Mouse (Mus musculus) regulatory T cell (primary cell): ENCODE measurements around the gene Pitpnc1.

Source experiments
- in situ Hi-C: fragments of 300-600 bp; cut with MboI, MseI; formaldehyde crosslinking; loops from one replicate; pipeline ENCODE4 v1.15.1; 2025; ENCODE audit warnings: high pct_unique_total_duplicates

Pitpnc1 gene

DNA sequence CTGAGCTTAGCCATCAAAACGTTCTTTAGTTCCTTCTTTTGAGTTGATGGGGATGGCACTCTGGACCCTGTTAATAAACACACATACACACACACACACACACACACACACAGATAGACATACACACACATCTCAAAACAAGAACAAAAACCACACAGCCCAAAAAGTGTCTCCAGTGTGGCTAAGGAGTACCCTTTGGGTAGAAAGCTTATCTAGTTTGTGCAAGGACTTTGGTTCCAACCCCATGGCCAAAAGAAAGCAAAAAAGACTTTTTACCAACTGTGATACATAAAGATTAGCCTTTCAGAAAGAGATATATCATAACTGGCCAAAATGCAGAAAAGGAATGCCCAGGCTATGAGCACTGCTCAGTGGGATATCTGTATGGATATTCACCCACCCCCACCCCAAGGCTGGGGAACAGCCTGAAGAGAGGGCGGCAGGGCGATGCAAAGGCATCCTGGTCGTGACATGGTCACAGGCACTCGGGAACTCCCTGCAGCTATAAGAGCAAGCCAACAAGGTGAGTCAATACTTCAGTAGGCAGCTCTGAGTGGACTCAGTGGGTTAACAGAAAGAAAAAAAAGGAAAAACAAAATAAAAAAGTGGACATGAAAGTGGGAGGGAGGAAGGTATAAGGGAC lies 60.3 kb downstream of the Pitpnc1 start:
- in situ Hi-C loops, result no loop called here

DNA sequence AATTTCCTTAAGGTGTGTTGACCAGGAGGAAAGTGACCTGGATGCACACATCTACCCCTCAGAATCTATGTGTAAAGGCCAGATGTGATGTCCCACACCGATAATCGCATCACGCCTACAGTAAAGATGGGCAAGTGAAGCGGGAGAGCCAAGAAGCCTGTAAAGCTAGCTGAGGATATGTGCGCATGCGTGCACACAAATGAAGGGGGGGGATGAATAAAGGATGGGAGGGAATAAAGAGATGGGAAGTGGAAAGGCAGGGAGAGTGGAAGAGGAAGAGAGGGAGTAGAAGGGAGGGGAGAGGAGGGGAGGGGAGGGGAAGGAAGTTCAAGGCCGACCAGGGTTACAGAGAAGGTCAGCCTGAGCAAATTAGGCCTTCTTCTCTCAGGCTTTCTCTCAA lies 61.6 kb downstream of the Pitpnc1 start:
- in situ Hi-C loops, result no loop called here

DNA sequence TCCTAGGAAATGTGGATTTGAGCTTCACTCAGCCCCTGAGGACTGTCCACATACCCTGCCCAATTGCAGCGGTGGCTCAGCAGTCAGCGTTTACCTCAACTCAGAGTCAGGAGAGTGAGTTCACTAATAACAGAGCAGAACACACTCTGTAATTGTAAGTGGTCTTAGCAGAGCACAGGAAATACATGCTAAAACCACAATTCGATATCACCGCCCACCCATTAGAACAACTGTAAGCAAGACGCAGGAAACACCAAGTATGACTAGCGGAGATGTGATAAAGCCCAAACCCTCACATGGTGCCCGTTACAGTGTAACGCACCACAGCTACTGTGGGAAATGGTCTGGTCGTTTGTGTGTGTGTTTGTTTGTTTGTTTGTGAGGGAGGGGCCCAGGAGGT lies 62.8 kb downstream of the Pitpnc1 start:
- in situ Hi-C loops, result no loop called here

DNA sequence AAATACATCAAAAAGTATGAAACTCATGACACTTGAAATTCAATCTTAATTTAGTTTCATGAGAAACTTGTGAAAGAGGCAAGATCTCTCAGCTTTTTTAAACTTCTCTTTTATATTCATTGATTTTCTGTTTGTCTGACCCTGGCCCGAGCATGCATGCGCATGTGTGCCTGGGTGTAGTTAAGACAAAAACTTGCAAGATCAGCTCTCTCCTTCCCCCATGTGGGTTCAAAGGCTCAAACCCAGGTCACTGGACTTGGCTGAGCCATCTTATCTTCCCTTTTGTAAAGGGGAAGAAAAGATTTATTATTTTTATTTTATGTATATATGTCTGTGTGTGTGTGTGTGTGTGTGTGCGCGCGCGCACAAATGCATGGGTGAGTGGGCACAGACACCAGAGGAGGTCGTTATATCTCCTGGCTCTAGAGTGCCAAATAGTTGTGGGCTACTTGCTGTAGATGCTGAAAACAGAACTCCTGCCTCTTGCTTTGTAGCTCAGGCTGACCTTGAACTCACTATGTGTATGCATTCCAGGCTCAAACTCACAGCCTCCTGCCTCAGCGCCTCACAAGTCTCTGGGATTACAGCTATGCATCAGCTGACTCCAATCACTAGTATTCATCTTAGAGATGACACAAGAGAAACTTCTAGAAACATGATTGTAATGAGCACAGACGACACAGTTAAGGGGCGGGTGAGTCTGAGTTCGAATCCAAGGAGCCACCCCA lies 64.7 kb downstream of the Pitpnc1 start:
- in situ Hi-C loops, result no loop called here

DNA sequence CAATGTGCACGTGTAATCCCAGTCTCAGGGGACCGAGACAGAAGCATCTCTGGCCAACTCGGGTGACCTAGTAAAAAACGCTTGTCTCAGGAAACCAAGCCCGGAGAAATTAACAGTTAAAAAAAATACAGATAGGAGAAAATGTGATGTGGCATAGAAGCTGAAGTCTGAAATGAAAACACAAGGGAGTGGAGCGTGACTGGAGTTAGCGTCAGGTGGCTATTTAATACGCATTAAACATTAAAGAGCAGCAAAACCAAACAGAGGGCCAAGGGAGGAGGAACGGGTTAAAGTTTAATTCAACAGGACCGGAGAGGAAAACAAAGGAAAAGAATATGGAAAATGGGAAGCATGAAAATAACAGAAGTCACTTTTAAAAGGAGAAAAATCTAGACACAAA lies 67.2 kb downstream of the Pitpnc1 start:
- in situ Hi-C loops, result no loop called here

DNA sequence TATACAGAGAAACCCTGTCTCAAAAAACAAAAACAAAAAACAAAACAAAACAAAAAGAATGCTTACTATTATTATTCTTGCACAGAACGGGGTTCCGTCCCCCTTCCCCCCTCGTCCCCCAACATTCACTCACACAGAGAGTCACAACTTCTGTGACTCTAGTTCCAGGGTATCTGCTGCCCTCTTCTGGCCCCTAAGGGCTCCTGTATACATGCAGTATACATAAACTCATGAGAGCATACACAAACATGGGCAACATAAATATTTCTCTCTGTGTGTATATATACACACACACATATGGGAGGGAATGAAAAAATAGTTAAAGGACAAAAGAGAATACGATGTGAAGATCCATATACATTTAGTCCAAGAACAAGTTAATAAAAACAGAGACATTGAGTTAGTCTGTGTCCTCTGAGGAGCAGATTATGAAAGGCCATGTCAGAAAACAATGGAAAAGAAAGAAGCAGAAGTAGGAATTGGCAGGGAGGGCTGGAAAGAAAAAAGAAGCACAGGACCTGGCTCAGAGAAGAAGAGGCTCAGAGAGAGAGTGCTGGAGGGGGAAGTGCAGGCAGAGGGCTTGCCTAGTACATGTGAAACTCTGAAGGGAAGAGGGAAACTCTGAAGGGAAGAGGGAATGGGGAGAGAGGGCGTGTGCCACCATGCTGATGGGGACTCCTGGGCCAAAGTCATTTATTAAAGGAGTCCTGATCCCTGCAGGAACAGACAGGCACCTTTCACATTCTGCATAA lies 68.5 kb downstream of the Pitpnc1 start:
- in situ Hi-C loops, result no loop called here

DNA sequence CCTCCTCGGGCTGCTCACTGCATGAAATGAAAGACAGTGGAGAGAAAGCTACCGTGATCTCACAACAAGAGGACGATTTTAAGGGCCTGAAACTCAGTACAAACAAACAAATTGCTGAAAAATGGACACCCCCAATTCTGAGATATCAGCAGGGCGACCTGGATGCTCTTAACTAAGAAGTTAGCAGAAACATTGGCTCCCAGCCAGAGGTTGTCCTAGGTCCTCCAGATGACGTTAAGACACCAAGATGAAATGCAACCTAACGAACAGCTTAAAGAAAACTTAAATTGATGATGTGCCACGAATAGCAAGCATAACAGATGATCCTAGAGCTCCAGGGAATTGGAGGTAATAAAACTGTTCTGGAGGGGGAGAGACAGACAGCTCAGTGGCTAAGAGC lies 69.7 kb downstream of the Pitpnc1 start:
- in situ Hi-C loops, result no loop called here

DNA sequence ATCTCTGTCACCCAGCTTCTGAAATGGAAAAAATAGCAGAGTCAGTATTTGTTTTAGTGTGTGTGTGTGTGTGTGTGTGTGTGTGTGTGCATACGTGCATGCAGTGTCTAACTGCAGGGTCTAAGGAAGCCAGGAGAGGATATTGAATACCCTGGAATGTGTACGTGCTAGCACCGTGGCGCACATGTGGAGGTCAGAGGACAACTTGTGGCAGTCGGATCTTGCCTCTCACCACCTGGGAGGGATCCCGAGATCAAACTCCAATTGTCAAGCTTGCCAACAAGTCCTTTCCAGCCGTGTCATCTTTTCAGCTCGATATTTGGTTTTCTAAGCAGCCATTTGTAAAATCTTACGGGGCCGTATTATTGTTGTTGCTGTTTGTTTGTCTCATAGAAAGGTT lies 70.5 kb downstream of the Pitpnc1 start:
- in situ Hi-C loops, result no loop called here

DNA sequence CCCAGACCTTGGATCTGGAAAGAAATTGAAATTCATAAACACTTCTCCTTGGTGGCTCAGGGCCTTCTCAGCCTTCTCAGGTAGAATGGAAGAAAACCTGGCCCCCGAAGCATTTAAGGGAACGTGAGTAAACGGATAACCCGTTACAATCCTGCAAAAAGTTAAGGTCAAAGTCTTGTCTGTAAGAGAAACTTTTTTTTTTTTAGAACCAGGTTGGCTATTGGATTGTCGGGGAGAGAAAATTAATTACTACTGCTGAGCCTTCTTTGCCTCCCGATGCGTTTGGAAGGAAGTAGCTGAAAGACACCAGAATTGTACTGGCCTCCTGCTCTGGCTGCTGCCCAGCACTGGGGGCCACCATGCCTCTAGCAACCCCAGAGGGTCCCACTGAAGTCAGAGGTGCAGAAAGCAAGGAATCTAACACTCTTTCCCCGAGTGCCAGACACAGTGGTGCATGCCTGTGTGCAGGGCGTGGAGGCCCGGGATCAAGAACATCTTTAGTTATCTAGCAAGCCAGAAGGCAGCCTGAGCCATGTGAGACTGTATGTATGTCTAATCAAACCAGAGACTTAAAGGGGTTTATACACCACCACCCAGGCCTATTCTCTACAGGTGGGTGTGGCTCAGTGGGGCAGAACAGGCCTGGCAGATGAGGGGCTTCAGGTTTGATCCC lies 73.0 kb downstream of the Pitpnc1 start:
- in situ Hi-C loops, result no loop called here

DNA sequence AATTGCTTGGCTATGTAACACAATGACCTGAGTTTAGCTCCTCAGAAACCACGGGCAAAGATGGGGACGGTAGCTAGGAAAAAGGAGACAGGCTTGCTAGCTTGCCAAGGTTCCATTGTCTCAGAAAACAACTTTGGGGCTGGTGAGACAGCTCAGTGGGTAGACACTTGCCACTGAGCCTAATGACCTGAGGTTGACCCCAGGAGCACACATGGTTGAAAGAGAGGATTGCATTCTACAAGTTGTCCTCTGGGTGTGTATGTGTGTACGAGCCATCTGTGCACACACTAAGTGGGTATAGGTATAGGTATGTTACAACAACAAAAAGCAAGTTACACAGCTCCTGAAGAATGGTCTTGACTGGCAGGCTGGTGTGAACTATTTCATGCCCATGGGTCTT lies 76.3 kb downstream of the Pitpnc1 start:
- in situ Hi-C loops, result loop anchor here (5.0 kb wide), 1 partner anchor 78 kb away; the partner anchor contains the start of gene Pitpnc1

DNA sequence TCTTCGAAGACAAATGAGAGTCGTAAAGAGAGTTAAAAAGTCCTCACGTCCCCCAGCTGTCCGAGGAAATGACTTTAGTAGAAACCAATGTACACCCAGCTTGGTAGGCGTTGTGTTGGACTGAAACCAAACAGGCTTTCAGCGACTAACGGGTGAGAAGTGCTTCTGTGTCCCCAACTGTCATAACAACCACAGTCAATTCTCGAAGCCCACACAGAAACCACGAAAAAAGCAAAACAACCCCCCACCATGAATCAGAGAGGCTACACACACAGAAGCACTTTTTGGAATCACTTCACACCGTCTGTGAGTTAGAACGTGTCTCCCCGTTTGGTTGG lies 76.7 kb downstream of the Pitpnc1 start:
- in situ Hi-C loops, result loop anchor here (5.0 kb wide), 1 partner anchor 79 kb away; the partner anchor contains the start of gene Pitpnc1

DNA sequence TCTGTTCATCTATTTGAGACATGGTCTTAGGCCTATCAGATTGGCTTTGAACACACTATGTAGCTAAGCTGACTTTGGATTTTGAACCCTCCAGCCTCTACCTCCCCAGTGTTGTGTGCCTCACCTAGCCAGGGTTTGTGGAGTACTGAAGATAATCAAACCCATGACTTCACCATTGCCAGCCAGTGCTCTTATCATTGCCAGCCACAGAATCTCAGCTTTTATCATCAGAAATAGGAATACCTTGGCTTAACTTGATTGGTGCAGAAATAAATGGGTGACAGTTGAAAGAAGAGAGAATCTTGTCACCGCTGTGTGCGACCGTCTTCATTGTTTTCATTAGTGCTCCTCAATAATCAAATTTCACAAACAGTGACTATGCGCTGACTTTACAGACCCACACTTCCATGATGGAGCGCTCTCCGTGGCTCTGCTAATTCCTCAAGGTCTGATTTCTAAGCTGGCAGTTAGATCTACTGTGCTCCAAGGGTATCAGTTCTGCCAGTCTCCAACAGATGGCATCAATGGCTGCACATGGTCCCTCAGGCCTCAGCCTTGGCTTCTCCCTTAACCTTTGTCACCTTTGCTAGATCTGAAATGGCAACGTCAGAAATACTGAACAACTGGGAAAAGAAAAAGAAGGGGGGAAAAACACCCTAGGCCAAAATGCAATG lies 77.2 kb downstream of the Pitpnc1 start:
- in situ Hi-C loops, result loop anchor here (5.0 kb wide), 1 partner anchor 79 kb away; the partner anchor contains the start of gene Pitpnc1

DNA sequence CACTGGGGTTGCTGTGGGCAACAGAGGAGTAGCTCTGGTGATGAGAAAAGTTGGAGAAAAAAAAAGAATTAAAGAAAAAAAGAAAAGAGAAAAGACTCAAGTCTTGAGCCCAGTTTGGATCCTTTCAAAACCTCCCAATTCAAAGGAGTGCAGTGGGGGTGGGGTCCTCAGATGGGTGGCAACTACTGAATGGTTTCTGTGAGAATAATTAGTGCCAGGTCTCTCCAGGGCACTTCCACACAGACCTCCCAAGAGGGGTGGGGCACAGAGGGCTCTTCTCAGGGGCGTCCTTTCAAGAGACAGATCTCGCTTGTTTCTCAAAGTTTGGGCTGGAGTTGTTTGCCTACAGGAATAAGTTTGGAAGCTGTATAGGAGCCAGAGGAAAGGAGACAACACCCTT lies 80.0 kb downstream of the Pitpnc1 start:
- in situ Hi-C loops, result loop anchor here (5.0 kb wide), 1 partner anchor 82 kb away; the partner anchor contains the start of gene Pitpnc1

DNA sequence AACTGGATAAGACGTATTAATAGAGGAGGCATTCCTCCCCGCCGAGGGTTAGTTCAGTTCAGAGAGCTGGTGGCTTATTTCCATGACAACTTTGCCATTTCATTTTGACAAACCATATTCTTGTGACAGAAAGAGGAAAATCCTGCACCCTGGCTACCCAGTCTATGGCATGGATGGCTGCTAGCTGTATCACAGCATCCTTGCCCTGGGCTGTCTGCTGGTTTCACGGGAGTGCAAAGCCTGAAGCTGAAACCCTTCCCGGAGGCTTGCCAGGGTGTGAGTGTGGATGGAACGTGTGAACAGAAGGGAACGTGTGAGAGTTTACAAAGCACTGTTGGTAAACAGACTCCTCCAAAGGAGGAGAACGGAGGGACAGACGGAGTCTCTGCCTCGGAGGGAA lies 80.5 kb downstream of the Pitpnc1 start:
- in situ Hi-C loops, result loop anchor here (5.0 kb wide), 1 partner anchor 82 kb away; the partner anchor contains the start of gene Pitpnc1

DNA sequence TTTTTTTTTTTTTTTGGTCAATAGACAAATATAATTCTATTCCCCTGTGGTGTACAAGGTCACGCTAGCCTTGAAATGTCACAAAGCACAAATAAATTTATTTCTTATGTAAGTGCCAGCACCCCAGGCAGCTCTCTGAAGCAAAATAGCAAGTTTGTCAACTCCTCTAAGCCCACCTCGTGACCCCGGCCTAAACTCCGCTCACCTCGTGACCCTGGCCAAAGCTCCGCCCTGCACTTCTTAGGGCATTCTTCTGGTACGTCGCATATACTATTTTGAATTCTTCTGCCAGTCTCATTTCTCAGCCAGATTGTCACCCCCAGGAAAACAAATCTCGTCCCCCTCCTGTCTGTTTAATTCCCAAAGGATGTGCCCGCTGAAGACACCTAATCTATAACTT lies 84.0 kb downstream of the Pitpnc1 start:
- in situ Hi-C loops, result no loop called here

DNA sequence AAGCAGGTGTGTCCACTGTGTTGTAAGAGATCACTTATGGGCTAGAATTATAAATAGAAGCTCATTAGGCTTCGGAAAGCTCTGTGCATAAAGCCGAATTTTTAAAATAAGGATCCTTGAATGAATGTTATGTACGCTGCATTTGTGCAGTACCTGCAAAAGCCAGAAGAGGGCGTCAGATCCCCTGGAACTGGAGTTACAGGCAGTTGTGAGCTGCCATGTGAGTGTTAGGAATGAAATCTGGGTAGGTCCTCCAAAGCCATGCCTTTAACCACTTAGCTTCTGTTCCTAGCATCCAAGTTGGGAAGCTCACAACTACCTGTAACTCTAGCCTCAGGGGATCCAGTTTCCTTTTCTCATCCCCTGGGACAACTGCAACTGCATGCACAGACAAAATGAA lies 85.2 kb downstream of the Pitpnc1 start:
- in situ Hi-C loops, result no loop called here

DNA sequence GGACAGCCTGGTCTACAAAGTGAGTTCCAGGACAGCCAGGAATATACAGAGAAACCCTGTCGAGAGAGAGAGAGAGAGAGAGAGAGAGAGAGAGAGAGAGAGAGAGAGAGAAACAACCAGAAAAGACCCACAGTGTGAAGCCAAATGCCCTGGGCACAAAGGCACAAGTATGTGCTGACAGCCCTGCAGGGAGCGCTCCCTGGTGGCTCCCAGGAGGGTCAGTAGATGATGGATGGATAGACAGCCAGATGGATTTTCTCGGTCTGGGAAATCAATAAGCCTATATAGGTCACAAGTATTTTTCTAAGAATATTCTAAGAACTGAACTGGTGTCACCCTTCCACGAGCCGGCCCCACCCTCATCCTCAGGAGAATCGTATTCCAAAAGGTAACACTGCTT lies 86.5 kb downstream of the Pitpnc1 start:
- in situ Hi-C loops, result no loop called here

DNA sequence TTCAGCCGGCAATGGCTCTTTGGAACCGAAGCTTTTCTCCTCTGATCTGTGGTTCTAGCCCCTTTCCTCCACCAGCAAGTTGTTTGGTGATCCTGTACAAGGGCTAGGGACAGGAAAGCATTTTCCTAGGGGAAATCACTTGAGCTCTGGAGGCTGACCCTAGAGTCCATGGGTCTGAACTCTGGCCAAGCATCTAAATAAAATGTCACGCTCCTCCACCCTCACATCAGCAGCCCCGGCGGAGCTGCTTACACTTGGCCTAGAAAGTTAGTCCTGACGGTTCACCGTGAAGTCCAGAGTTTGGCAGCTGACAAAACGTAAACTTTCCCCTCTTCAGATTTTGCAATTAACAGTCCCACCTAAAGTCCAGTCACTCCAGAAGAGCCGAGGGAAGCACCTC lies 90.5 kb downstream of the Pitpnc1 start:
- in situ Hi-C loops, result loop anchor here (10.0 kb wide), 1 partner anchor 1005 kb away; no protein-coding TSS in a partner anchor

DNA sequence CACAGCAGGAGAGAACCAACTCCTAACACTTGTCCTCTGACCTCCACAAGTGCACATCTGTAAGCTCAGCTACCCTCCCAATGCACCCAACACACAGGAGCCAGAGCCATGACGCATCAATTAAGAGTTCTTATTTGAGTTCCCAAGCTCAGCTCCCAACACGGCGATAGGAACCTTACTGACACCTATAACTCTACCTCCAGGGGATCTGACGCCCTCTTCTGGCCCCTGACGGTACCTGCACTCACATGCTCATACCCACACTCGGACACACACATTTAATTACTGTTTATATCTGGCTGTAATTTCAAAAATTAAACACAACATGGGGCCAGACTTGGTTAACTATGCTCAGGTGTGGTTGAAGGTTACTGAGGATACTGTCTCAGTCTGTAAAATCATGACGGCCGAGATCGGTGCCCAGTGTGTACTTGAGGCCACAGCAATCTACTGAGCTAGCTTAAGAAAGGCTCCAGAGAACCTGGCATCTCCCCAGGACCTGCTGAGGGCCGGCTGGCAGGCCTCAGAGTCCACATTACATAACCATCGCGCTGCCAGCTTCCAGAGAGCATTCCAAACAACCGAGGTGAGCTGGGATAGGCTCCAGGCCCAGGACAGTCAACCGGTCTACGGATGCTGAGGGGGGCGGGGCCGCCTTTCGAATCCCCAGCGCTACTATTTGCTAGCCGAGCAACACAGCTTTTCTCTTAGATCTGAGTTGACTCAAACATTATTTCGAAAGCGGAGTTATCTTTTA lies 91.2 kb downstream of the Pitpnc1 start:
- in situ Hi-C loops, result loop anchor here (10.0 kb wide), 1 partner anchor 1004 kb away; no protein-coding TSS in a partner anchor

DNA sequence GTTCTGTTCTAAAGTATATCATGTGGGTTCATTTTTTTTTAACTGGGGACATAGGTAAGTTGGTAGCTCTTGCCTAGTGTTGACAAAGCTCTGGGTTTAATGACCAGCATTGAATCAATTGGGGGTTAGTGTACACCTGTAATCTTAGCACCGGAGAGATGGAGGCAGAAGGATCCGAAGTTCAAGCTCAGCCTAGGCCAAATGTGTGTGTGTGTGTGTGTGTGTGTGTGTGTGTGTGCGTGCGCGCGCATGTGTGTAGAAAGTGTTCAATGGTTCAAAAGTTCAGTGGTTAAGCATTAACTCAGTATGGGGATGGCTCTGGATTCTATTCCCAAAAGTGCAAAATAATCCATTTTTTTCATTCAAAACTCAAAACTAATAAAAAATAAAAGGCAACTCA lies 93.2 kb downstream of the Pitpnc1 start:
- in situ Hi-C loops, result loop anchor here (10.0 kb wide), 1 partner anchor 1003 kb away; no protein-coding TSS in a partner anchor
